Mouse (Mus musculus): Measurements from ENCODE around the gene Agap1.

DNA sequence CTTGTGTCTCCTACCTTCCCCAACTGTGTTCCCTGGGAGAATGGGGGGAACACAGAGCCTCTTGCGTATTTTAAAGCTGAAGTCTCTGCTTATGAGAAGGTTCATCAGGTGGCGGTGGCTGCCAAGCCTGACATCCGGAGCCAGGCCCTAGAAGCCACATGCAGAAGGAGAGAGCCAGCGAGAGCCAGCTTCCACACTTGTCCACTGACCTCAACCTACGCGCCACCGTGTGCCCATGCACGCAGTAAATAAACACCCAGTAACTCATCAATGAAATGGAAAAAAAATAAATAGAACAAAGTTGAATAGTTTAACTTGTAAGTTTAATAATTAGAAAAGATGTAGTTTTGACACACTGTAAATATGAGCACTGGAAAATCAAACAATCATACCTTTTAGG lies 455.2 kb downstream of the Agap1 start:
- TF ChIP-seq CTCF (IDR thresholded peaks at IDR 0.05; ENCODE audit: low read depth) (no peak), EP300 (optimal IDR thresholded peaks at IDR 0.05) (no peak)

Measured in stomach, postnatal 0 days (tissue).